Mouse (Mus musculus): ENCODE data around the gene Abr. TPM values are rescaled to one million over a fixed set of nuclear protein-coding genes. Genes with fewer than 3 reads are reported as not detected.

Abr gene
- polyA plus RNA-seq, 1 experiment from 2014 or later, result 30.7 TPM

- Histone ChIP-seq H3K36me3 (ENCODE audit: insufficient read depth, low read length) (no peaks in the 10 kb centered on the region), H3K27ac (no peak overlapping the region), H3K27me3 (ENCODE audit: insufficient read depth, low read length) (no peaks in the 10 kb centered on the region), H3K4me3 (replicated peaks; ENCODE audit: low read depth, low read length) (no peak overlapping the region), H3K4me2 (ENCODE audit: low read length) (no peak overlapping the region), H3K9ac (ENCODE audit: low read depth, low read length) (no peak overlapping the region), H3K4me1 (replicated peaks; ENCODE audit: insufficient read depth, low read length) (peaks cover 23% of the 10 kb centered on the region), H3K9me3 (replicated peaks; ENCODE audit: low read length) (no peaks in the 10 kb centered on the region)
- no peak for ATAC-seq (replicated peaks; ENCODE audit: low FRiP score, low read depth)
- DNase-seq (ENCODE audit: low spot score), result no peak
- no peak for TF ChIP-seq CTCF (IDR thresholded peaks at IDR 0.05; ENCODE audit: low read depth)
Measured at GRCm38 (mm10) chr11:76370491-76370890, 251.6 kb downstream of the Abr start.

Other genes starting within 250 kb of the Abr start
- gene Nxn, start 223.2 kb downstream of the Abr start, polyA plus RNA-seq (2015; fragmentation: Nextera tagmentation; extraction: Ambion mirVana), result 23.7 and 26.0 TPM in 2 replicates
- gene Timm22, start 215.4 kb downstream of the Abr start, polyA plus RNA-seq (2015; fragmentation: Nextera tagmentation; extraction: Ambion mirVana), result 122 and 128 TPM in 2 replicates
- 0.16 TPM in 1 of 2 replicates, not detected in the other for gene Bhlha9, start 50.2 kb upstream of the Abr start, polyA plus RNA-seq (2015; fragmentation: Nextera tagmentation; extraction: Ambion mirVana)
- 1.3 TPM in 2 replicates for gene Trarg1, start 57.5 kb upstream of the Abr start, polyA plus RNA-seq (2015; fragmentation: Nextera tagmentation; extraction: Ambion mirVana)
- 23.9 and 25.4 TPM in 2 replicates for gene Gosr1, start 141.3 kb upstream of the Abr start, polyA plus RNA-seq (2015; fragmentation: Nextera tagmentation; extraction: Ambion mirVana)
- 17.8 and 20.4 TPM in 2 replicates for gene Cpd, start 224.7 kb upstream of the Abr start, polyA plus RNA-seq (2015; fragmentation: Nextera tagmentation; extraction: Ambion mirVana)

Measured in kidney, postnatal 0 days (tissue).